Mouse (Mus musculus) thymus, postnatal 4 days (tissue): ENCODE data around the gene Akap13.
A peak's percentile ranks its signal among the peaks of the same experiment; 100 is the strongest.
"Not testable (repeated sequence)": the region's sequence is repeated elsewhere in the genome, so short reads cannot be mapped to it uniquely, and the experiment has no call there.

ENCODE experiments used
- DNase-seq: peaks from one replicate; pipeline ENCODE4 v3.0.0; 2021

Gene Akap13

DNA sequence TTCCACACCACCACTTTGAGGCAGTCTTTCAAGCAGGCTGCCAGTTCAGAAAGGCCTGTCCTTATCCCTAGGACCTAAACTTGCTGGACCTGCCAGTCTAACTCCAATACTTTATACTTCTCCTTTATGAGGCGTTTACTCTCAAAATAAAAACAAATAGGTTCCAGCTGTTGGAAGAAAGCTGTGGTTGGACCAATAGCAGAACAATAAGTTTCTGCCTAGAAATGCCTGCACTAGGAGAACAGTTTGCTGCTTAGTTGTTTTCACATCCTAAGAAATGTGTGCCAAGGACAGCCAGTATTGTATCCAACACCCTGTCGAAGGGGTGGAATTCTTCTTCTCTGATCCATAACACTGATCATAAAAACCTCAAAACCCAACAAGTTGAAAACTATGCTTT is 276.6 kb downstream of the Akap13 start:
- no peak for DNase-seq

DNA sequence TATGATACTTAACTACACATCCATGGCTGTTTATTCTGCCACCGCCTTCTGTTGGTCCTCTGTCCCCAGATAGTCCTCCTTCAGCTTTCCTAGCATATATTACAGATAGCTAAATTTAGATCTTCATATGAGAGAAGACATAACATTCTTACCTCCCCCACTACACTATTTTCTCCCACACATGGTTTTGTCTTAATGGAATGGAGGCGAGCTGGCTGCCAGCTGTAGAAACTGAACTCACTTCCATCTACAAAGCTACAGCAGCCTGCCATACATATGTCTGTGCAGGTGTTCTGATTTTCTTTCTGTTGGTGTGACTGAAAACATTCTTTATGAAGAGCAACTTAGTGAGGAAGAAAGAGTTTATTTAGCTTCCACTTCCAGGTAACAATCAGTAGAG is 277.8 kb downstream of the Akap13 start:
- no peak for DNase-seq

DNA sequence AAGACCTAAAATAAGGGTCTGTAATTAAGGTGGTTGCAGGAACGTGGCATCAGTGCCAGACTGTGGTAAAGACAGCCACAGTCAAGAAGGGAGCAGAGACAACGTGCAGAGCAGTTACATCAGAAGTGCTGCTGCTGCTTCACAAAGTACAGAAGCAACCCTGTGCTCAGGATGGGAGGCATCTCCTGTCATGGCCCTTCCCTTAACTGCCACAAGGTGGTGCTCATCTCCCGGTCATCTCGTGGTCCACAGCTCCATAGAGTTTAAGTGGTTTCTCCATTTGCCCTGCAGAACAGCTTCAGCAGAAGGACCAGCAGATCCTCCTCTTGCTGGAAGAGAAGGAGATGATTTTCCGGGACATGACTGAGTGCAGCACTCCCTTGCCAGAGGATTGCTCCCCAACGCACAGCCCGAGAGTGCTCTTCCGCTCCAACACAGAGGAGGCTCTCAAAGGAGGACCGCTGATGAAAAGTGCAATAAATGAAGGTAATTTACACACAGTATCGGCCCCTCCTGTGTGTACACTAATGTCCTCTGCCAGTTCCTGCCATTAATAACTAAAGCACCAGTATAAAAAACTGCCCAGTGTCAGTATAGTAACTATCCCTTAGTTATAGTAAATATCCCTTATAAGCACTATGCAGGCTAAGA is 283.9 kb downstream of the Akap13 start:
- DNase-seq = peak; percentile 70

GRCm38 (mm10) chr7:75744528-75744927 is 289.2 kb downstream of the Akap13 start:
- no peak for DNase-seq

- no peak for DNase-seq
These were observed 289.8 kb downstream of the Akap13 start for GRCm38 (mm10) chr7:75744978-75745638.

DNA sequence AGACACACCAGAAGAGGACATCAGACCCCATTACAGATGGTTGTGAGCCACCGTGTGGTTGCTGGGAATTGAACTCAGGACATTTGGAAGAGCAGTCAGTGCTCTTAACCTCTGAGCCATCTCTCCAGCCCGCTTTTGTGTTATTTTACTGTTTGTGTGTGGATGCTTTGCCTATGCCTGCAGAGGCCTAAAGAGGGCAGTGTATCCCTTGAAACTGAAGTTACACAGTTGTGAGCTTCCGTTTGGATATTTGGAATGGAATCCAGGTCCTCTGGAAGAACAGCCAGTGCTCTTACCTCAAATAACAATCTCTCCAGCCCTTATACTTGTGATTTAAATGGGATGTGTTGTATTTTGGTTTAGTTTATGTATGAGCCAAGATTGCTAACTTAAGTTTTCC is 290.6 kb downstream of the Akap13 start:
- DNase-seq = not testable (repeated sequence)

DNA sequence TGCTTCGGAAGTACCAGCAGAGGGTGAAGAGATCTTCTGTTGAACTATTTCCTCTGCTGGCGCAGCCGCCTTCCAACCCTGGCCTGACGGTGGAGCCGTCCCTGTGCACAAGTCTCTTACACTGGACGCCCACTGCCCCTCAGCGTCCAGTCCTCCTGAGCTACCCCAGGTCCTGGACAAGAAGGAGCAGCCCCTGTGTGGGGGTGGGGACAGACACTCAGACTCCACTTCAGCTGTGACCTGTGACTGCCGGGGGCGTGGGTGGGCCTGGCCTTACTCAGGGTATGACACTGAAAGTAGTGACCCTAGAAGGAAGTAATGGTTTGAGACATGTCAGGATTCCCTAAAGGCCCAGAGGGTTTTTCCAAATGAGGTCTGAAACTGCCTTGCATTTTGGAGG is 295.2 kb downstream of the Akap13 start:
- DNase-seq = no peak

DNA sequence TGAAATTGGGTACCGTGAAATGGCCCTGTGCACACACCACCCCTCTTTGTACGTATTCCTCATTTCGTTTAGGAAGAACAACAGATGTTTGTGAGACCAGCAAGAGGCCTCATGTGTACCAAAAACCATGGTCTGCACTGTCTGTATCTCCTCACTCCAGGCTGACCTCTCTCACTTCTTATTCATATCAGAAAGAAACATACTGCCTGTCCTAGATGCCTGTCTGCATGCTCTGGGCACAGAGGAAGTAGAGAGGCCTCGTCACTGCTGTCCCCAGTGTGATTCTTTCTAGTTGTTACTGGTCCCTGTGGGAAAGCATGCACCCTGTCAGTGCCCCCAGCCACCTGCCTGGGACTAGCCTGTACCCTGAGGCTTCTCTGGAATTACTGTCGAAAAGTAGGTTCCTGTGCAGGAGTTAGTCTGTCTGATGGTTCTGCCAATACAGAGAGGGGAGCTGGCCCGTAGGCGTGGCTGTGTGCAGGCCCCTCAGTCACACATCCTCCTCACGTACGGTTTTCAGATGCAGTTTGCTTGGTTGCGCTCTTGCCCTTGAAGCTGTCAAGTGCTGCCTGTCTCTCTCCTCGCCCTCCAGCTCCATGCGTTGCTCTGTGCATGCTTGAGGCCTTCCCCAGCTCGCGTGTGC is 295.9 kb downstream of the Akap13 start:
- DNase-seq = no peak

GRCm38 (mm10) chr7:75752442-75753191 is 297.3 kb downstream of the Akap13 start:
- no peak for DNase-seq

DNA sequence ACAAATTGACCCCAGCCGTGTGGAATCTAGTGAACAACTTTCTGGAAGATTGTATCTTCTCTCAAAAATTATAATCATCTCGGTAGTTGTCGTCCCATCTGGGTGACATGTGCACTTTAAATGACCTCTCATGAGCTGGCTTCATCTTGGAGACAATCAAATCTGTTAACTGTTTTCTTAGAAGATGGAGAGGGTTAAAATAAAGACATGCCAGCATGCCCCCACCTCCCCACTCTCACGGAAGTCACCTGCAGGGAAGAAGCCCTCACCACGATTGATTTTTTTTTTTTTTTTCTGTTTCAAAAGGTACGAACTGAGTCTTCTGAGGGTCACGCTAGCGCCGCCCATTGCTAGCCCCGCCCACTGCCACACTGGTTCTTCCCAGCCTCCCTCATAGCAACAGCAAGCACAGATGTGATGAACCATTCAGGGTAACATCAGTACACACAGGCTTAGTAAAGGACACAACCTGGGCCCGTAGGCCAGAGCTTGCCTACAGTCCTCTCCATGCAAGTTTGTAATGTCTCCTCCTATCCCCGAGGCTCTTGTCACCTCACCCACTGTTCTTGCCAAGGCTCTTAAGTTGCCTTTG is 298.0 kb downstream of the Akap13 start:
- peak; percentile 38 for DNase-seq

- no peak for DNase-seq
These were observed 299.5 kb downstream of the Akap13 start for GRCm38 (mm10) chr7:75754587-75755499.

DNA sequence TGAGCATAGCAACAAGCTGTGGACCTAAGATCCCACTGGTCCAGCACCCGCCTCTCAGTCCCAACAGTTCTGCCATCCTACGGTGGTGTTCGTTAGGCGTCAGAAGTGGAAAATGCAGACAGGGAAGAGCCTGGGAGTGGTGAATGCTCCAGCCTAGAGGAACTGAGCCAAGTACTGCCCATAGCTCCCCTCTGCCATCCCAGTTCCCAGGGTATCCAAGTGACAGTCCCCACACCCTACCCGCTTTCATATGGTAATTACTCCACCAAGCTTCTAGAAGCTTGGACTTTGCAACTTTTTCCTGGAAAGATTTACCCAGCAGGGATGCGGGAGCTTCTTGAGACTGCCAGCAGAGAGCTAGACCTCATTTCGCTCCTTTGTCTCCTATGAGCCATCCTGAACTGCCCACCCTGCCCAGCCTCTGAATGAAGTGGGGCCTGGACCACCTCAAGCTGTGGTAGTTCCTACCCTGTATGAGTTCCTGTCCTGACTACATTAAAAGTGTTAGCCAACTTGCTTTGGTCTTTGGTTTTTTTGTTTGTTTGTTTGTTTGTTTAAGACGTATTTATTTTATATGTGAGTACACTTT is 300.6 kb downstream of the Akap13 start:
- DNase-seq = no peak

GRCm38 (mm10) chr7:75759992-75760514 is 304.7 kb downstream of the Akap13 start:
- DNase-seq = no peak

GRCm38 (mm10) chr7:75760661-75761319 is 305.5 kb downstream of the Akap13 start:
- not testable (repeated sequence) for DNase-seq

DNA sequence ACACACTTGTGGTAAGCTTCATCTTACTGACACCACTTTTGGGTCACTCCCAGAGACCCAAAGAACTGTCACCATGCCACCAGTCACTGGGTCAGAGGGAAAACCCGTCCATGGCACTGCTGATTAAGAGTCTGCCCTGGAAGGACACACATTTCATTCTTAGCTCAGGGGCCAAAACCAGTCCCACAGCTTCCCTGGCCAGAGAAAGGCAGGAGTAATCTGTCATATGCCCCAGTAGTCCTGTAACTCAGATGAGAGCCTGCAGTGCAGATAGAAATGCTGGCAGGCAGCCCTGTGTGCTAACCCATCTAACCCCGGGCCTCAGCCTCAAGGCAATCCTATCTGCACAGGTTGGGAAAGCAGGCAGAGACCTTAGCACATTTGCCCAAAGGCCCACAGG is 306.9 kb downstream of the Akap13 start:
- not testable (repeated sequence) for DNase-seq

DNA sequence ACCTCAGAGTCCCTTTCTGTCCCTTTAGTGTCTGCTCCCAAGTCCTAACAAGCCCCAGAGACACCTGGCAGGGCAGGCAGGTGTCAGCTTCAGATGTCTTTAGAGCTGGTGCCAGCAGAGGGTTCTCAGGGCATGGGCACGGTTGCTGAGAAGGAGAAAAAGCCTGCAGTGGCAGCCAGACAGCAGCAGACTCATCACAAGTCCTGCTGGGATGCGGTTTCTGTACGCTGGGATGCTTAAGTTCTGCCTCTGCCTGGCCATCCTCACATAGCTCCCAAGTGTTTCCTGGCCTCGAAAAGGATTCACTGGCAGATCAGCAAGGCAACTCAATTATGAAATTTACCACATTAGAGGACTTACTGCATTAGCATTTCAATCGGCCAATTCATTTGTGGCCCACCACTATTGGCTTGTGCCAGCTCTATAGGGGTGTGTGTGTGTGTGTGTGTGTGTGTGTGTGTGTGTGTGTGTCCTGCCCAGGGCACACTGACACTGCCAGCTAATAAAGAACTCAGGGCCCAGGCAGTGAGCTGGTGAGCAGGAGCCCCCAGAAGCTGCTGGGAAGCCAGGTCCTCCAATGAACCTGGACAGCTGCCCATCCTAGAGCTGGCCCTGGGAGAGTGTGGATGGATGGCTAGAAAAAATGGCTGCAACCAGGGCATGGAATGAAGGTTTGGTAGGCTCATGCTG is 311.9 kb downstream of the Akap13 start:
- DNase-seq = not testable (repeated sequence)

GRCm38 (mm10) chr7:75768169-75768568 is 312.8 kb downstream of the Akap13 start:
- no peak for DNase-seq

DNA sequence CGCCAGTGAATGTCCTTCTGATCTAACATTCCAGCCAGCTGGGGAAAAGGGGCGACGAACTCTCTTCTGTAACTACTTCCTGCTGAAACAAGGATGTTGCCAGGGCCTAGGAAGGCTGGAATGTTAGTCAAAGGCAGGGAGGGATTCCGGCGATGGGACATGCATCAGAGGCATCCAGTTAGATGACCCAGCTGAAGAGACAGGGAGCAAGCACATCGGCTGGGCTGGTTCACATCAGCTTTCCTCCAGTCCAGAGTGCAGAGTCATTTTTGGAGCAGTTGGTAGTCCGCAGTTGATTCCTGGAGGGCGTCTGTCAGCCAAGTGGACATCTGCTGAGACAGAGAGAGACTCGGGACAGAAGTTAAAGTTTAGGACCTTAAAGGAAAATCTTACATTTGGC is 314.6 kb downstream of the Akap13 start:
- DNase-seq = no peak

DNA sequence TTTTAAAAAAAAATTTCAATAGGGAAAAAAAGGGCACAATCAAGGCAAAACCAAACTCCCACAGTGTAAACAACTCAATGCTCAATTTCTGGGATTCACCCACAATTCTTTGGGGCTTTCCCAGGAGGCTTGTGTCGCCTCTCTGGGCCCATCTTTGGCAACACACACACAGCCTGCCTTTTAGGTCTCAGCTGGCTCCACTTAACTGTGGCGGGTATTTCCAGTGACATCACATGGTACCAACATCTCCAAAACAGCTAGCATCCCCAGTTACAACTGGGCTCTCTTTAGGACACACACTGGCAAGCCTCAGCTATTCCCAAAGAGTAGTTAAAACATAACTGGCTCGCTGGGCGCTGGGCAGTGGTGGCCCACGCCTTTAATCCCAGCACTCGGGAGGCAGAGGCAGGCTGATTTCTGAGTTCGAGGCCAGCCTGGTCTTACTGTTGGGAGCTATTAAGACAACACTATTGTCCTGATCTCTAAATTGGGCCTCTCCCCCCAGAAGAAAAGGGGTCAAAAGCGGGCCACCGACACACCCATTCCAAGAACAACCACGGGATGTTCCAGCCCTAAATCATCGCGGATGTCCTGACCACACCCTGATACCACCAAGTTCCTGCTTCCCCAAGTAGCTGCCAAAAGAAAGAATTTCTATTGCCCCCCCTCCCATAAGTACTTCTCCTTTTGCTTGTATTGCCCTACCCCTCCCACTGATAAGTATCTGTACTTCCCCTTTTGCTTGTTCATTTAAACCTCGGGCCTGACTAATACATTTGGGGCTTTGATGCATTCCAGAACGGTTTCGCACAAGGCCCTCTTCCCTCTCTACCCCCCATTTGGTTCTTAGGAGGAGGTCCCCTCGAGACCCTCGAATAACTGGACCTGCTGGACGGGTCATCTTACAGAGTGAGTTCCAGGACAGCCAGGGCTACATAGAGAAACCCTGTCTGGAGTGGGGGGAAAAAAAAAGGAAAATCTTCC is 319.1 kb downstream of the Akap13 start:
- DNase-seq = not testable (repeated sequence)
